Mouse (Mus musculus): ENCODE measurements around the gene Slc39a11.

Gene Slc39a11

GRCm38 (mm10) chr11:113290911-113291310 lies 359.0 kb downstream of the Slc39a11 start:
- DNase-seq (ENCODE audit: low read depth) = no peak

- DNase-seq (ENCODE audit: low read depth) = no peak
Measured at GRCm38 (mm10) chr11:113284951-113285741, 364.7 kb downstream of the Slc39a11 start.

GRCm38 (mm10) chr11:113283376-113283811 lies 366.5 kb downstream of the Slc39a11 start:
- no peak for DNase-seq (ENCODE audit: low read depth)

GRCm38 (mm10) chr11:113278238-113278637 lies 371.6 kb downstream of the Slc39a11 start:
- DNase-seq (ENCODE audit: low read depth) = no peak

GRCm38 (mm10) chr11:113277034-113277612 lies 372.8 kb downstream of the Slc39a11 start:
- DNase-seq (ENCODE audit: low read depth) = no peak

- no peak for DNase-seq (ENCODE audit: low read depth)
Measured at GRCm38 (mm10) chr11:113276518-113276917, 373.4 kb downstream of the Slc39a11 start.

GRCm38 (mm10) chr11:113274037-113274436 lies 375.8 kb downstream of the Slc39a11 start:
- DNase-seq (ENCODE audit: low read depth) = no peak

GRCm38 (mm10) chr11:113271857-113272256 lies 378.0 kb downstream of the Slc39a11 start:
- no peak for DNase-seq (ENCODE audit: low read depth)

- no peak for DNase-seq (ENCODE audit: low read depth)
Measured at GRCm38 (mm10) chr11:113268831-113269319, 381.0 kb downstream of the Slc39a11 start.

- DNase-seq (ENCODE audit: low read depth) = no peak
Measured at GRCm38 (mm10) chr11:113267516-113268230, 382.2 kb downstream of the Slc39a11 start.

GRCm38 (mm10) chr11:113266706-113267105 lies 383.2 kb downstream of the Slc39a11 start:
- DNase-seq (ENCODE audit: low read depth) = no peak

- DNase-seq (ENCODE audit: low read depth) = no peak
Measured at GRCm38 (mm10) chr11:113265567-113265966, 384.3 kb downstream of the Slc39a11 start.

- no peak for DNase-seq (ENCODE audit: low read depth)
Measured at GRCm38 (mm10) chr11:113263971-113264370, 385.9 kb downstream of the Slc39a11 start.

GRCm38 (mm10) chr11:113262062-113262461 lies 387.8 kb downstream of the Slc39a11 start:
- DNase-seq (ENCODE audit: low read depth) = no peak

GRCm38 (mm10) chr11:113261421-113261820 lies 388.5 kb downstream of the Slc39a11 start:
- no peak for DNase-seq (ENCODE audit: low read depth)

GRCm38 (mm10) chr11:113259712-113260382 lies 390.0 kb downstream of the Slc39a11 start:
- DNase-seq (ENCODE audit: low read depth) = no peak

- DNase-seq (ENCODE audit: low read depth) = no peak
Measured at GRCm38 (mm10) chr11:113258016-113258415, 391.9 kb downstream of the Slc39a11 start.

- DNase-seq (ENCODE audit: low read depth) = no peak
Measured at GRCm38 (mm10) chr11:113254653-113255052, 395.2 kb downstream of the Slc39a11 start.

GRCm38 (mm10) chr11:113253169-113253568 lies 396.7 kb downstream of the Slc39a11 start:
- DNase-seq (ENCODE audit: low read depth) = no peak

GRCm38 (mm10) chr11:113251172-113251571 lies 398.7 kb downstream of the Slc39a11 start:
- no peak for DNase-seq (ENCODE audit: low read depth)

GRCm38 (mm10) chr11:113246475-113246874 lies 403.4 kb downstream of the Slc39a11 start:
- no peak for DNase-seq (ENCODE audit: low read depth)

- no peak for DNase-seq (ENCODE audit: low read depth)
Measured at GRCm38 (mm10) chr11:113245666-113246065, 404.2 kb downstream of the Slc39a11 start.
